Mouse (Mus musculus): Measurements from ENCODE around the gene Afap1l2. TPM values are rescaled to one million over a fixed set of nuclear protein-coding genes. Genes with fewer than 3 reads are reported as not detected.

Afap1l2 gene
- total RNA-seq, 2 experiments from 2014 or later: 10.1 to 11.9 TPM

DNA sequence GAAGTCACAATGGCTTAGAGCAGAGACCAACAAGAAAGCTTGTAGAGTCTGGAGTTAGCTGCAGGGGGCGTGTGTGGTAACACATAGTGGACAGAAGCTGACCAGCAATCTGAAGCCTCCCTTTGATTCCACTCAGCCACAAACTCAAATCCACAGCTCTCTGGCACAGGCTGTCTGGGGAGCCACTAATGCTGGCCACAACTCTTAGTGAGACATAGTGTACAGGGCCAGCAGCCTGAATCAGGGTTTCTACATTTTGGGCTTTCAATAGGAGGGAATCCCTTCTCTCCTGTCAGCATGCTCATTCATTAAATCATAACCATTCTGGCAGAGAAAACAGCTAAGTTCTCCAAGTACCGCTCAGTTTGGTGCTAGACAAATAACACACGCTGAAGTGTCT is 32.5 kb downstream of the Afap1l2 start:
- DNase-seq: no peak

DNA sequence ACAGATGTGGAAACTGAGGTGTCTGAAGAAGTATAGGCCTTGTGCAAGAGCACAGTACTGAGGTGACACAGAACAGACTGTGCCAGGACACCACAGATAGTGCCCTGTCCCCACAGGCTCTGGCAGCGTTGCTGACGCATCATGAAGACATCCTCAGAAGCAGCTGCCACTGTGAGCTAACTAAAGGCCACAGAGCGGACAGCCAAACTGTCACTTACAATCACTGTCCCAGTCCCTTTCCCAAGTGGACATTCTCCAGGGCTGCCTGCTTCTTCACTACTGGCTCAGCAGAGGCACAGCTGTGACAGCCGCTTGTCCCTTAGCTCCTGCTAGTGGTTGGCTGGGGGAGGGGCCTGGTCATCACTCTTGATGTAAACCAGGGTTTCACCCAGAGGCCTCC is 33.9 kb downstream of the Afap1l2 start:
- DNase-seq: peak; percentile 54

- no peak for DNase-seq
Measured at GRCm38 (mm10) chr19:56972768-56973167, 35.3 kb downstream of the Afap1l2 start.

- DNase-seq: no peak
Measured at GRCm38 (mm10) chr19:56971347-56971746, 36.7 kb downstream of the Afap1l2 start.

GRCm38 (mm10) chr19:56963876-56964275 is 44.2 kb downstream of the Afap1l2 start:
- DNase-seq: no peak

GRCm38 (mm10) chr19:56959601-56960000 is 48.4 kb downstream of the Afap1l2 start:
- DNase-seq: no peak

- no peak for DNase-seq
Measured at GRCm38 (mm10) chr19:56959057-56959456, 49.0 kb downstream of the Afap1l2 start.

DNA sequence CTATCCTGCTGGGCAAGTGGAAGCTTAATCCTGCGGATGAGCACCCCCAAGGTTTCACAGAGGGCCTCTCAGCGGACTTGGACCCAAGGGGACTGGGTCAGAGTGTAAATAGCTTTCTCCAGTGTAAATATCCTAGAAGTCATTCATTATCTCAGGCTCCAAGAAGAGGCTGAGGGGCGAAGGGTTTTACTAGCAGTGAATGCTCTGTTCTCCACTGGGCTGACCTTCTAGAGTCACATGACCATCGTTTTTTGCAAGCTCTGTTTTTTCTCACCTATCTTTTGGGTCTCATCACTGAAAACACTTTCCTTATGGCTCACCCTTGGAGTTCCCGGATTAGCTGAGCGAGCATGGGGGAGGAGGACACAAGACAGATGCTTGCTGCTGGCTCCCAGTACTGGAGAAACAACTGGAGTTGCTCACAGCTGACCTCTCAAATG is 49.4 kb downstream of the Afap1l2 start:
- no peak for DNase-seq

GRCm38 (mm10) chr19:56958011-56958410 is 50.0 kb downstream of the Afap1l2 start:
- DNase-seq: no peak

GRCm38 (mm10) chr19:56955568-56956513 is 52.2 kb downstream of the Afap1l2 start:
- DNase-seq: no peak

DNA sequence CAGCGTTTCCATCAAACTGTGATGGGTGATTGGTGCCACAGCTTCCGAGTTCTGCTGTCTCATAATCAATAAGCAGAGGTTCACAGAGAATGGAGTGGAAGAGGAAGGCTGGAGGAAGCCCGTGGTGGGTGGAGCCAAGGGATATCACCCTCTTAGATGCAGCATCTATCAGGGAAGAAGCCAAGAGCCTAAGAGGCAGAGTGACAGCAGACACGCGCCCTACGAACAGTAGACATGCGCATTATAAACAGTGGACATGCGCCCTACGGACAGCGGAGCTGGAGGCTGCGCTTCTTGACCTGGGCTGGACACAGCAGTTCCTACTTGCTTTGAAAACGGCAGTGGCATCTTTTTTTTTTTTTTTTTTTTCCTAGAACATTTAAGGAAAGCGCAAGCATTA is 53.2 kb downstream of the Afap1l2 start:
- DNase-seq: no peak

DNA sequence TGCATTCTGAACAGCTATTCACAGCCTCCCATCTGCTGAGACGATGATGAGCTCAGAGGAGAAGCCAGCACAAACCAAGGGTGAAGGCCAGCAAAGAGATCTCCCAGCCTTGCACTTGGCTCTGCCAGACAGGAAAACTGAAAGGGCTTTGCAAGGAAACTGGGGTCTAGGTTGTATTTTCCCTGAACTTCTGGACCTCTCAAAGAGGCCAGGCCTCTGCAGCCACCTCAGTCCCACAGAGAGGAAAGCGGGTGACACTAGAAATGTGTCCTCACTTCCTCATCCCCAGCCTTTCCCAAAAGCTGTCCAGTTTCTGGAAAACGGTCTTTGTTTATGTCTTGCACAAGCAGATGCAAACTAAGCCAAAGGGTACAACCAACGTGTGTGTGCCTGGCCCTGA is 54.2 kb downstream of the Afap1l2 start:
- no peak for DNase-seq

- DNase-seq: no peak
Measured at GRCm38 (mm10) chr19:56950818-56951217, 57.2 kb downstream of the Afap1l2 start.

- no peak for DNase-seq
Measured at GRCm38 (mm10) chr19:56949868-56950267, 58.2 kb downstream of the Afap1l2 start.

- DNase-seq: no peak
Measured at GRCm38 (mm10) chr19:56947971-56948610, 59.9 kb downstream of the Afap1l2 start.

GRCm38 (mm10) chr19:56946727-56947126 is 61.3 kb downstream of the Afap1l2 start:
- DNase-seq: no peak

DNA sequence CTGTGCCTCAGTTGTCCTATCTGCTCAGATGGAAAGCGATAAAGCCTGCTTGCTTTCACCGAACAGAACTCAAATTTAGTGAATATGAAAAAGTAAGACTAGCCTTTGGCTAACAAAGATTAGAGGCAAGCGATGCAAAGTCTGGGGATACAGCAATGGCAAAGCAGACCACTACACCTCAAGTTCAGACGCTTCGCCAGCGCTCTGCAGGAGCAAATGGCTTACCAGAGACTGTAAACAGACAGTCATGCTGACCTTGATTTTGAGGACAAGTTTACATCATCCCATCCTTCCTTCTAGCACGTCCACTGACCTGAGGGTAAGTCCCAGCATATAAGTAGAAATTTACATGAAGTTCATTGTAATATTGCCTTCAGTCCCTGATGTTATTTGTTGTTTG is 61.8 kb downstream of the Afap1l2 start:
- no peak for DNase-seq

GRCm38 (mm10) chr19:56945621-56946020 is 62.4 kb downstream of the Afap1l2 start:
- DNase-seq: no peak

GRCm38 (mm10) chr19:56944826-56945225 is 63.2 kb downstream of the Afap1l2 start:
- DNase-seq: no peak

DNA sequence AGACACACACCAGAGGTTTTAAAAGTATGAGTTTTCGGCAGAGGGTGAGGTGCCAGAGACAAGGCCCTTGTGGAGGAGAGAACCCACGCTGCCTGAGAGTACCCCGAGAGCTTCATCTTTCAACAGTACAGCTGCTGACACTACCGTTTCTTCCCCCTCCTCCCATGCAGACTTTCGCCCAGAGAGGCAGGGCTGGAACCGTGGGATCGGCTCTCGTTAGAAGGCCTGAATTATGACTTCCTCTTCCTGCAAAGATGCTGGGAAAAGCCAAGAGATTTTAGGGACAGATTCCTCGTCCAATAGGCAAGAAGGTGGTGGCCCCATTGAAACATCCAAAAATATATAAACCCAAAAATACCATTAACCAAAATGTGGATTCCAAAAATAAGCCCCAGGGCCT is 63.8 kb downstream of the Afap1l2 start:
- no peak for DNase-seq

DNA sequence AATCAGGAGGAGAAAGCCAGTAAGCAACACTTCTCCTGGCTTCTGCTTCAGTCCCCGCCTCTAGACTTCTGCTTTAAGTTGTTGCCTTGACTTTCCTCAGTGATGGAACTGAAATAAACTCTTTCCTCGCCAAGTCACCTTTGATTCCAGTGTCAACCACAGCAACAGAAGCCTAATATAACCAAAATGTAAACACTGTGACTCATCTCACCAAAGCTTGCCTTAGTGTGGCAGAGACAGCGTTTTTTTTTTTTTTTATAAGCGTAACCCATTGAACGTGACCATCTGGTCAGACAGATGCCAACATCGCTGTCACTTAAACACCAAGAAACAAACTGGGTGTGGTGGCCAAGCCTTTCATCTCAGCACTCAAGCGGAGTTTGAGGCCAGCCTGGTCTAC is 65.8 kb downstream of the Afap1l2 start:
- no peak for DNase-seq

DNA sequence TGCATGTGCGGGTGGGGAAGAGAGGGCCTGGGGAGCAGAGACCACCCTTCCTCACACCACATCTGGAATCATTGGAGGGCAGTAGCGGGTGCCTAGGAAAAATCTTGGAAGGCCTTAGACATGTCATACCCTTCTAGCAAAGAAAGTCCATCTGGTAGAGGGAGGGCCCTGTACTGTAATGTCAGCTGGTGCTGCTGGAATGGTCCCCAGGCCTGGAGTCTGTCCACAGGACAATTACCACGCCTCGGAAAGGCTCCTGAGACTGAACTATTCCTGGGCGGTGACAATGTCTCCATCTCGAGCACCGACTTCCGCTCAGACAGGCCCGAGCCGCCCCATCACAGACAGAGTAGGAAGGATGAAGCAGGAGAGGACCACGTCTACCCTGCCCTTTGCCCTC is 67.5 kb downstream of the Afap1l2 start:
- DNase-seq: peak; percentile 75

DNA sequence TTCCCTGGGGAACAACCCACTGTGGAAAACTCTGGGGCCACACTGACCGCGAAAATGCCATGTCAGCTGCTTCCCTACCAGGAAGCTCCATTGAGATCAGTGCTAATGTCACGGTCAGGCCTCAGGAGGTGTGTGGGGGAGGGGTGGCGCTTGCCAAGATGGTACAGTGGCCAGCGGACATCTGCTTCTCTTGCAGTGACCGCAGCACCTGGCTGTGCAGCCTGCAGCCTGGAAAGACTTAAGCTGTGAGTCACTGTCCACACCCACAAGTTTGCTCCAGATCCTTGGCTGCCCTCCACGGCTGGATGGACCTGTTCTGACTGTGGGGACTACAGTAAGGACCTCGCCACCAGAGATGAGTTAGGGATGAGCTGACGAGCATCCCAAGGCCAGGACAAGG is 68.2 kb downstream of the Afap1l2 start:
- peak; percentile 64 for DNase-seq

GRCm38 (mm10) chr19:56937911-56938310 is 70.1 kb downstream of the Afap1l2 start:
- DNase-seq: no peak

Data from heart, postnatal 4 days (tissue).